Mouse (Mus musculus) embryo, embryonic 10.5 days (tissue): Measurements from ENCODE around the gene Stab1.

ENCODE experiments used
- DNase-seq: peaks from one replicate; pipeline ENCODE4 v3.0.0-alpha.2; 2015; ENCODE audit warnings: low spot score

The Stab1 gene

GRCm38 (mm10) chr14:31168425-31168824, at the start of gene Stab1:
Stab1 (minus strand) TSS chr14:31168641.
- no peak for DNase-seq

DNA sequence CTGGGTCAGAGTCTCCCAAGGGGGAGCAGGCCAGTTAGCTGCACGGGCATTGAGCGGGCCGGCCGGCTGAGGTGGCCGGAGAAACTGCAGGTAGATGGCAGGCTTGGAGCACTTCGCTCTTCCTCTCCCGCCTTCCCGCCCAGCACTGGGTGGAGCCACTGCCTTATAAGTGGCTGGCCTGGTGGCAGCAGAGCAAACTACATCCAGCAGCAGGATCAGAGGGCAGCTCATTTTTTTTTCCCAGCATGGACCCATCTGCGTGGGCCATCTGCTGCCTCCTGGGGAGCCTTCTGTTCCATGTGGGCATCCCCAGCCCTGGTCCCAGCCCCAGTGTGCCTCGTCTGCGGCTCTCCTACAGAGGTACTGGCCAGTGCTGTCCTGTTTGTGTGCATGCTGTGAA, 49.2 kb upstream of the Stab1 start, which contains the start of gene Sema3g:
TSS of gene Sema3g (plus strand) at position 195 of the 400 bp plus-strand sequence.
- peak; percentile 77 for DNase-seq

GRCm38 (mm10) chr14:31216846-31217245, 48.4 kb upstream of the Stab1 start, which contains the start of gene Nisch:
Nisch (minus strand) TSS chr14:31216946.
- no peak for DNase-seq

GRCm38 (mm10) chr14:31215157-31216002, 46.9 kb upstream of the Stab1 start:
- DNase-seq, result peak; percentile 83

GRCm38 (mm10) chr14:31214684-31215083, 46.2 kb upstream of the Stab1 start:
- DNase-seq, result no peak

- DNase-seq, result no peak
These were observed 45.4 kb upstream of the Stab1 start for GRCm38 (mm10) chr14:31213868-31214267.

DNA sequence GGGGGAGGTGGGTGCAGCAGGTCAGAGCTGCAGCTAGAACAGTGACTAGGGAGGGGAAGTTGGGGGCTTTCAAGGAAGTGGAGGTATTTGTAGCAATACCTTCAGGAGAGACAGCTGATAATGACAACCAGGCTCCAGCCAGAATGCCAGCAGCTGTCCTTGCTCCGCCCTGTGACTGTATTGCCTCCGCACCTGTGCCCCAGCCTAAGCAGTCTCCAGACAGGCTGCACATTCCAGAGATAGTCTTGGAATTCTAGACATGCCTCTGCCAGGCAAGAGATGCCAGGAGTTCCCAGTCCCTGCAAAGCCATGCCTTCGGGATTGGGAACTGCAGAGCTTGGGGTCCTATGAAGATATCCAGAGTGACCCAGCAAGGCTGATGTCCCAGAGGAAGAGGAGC, 44.1 kb upstream of the Stab1 start:
- DNase-seq, result no peak

DNA sequence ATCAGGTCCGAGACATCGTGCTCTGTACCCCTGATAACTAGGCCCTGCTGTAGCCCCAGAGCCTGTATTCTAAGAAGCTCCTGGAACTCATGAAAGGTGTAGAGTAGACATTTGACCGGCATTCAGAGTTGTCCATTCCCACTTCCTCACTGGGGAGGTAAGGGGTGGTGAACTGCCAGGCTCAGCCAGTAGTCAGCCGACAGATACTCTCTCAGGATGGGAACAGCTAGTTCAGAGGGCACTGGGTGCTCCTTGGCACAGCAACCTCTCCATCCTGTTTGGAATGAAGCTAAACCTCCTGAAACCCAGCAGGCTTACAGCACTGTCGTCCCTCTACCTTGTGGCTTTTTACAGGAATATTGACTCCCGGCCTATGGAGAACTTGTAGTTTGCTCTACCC, 43.4 kb upstream of the Stab1 start:
- DNase-seq, result no peak

GRCm38 (mm10) chr14:31209133-31209557, 40.7 kb upstream of the Stab1 start:
- no peak for DNase-seq

- DNase-seq, result no peak
These were observed 39.6 kb upstream of the Stab1 start, which contains the start of gene Tnnc1 for GRCm38 (mm10) chr14:31208084-31208483. Tnnc1 (plus strand) TSS chr14:31208312.

DNA sequence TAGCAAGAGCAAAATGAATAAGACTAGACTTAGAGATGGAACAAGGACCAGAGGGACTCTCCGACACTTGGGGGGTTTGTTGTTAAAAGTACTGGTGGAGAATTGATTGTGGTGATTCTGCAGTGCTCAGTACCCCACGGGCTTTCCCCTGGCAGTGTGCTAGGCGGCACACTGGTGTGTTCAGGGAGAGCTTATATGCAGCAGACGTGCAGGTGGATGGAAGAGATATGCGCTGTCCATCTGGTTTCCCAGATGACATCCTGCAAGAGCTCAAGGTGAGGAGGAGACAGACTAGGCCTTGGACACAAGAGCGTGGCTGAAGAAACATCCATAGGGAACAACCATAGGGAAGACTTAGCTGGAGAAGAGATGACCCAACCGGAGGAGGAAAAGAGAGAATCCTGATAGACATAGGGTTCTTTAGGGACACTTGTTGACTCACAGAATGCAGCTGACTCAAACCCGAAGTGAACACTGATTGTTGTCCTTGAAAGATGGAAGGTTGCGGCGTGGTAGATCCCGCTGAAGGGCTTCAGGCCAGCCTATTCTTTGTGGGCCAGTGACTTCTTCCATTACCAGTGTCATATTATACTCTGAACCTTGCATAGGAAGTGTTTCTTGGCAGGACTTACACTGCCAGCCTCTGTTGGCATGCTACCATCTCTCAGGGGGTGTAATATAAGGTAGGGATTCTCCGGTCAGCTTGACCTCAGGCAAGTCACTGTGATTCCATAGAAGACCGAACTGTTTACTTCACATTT, 38.8 kb upstream of the Stab1 start:
- no peak for DNase-seq

DNA sequence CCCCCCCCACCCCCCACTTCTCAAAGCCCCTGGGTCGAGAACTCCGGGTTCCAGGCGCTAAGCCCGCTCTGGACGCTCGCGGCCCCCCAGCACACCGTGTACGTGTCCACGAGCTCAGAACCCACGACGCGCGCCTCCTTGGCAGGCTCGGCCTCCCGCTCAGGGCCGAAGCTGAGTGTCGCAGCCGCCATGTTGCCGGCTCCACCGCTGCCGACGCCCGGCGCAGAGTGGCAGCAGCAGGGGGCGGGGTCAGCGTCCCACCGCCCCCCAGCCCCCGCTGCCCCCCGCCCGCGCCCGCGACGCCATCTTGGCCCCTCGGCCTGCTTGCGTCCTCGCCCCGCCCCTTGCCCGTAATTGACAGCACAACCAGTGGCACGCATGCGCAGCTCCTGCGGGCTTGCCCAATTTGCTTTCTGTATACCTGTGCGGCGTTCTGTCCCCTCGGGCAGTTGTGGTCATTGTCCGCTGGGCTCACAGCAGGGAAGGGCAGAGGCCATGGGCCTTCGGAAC, 38.1 kb upstream of the Stab1 start:
- peak; percentile 97 for DNase-seq

GRCm38 (mm10) chr14:31205562-31206467, 37.4 kb upstream of the Stab1 start:
- DNase-seq, result peak; percentile 71

- DNase-seq, result peak; percentile 53
These were observed 36.8 kb upstream of the Stab1 start for GRCm38 (mm10) chr14:31205244-31205561.

DNA sequence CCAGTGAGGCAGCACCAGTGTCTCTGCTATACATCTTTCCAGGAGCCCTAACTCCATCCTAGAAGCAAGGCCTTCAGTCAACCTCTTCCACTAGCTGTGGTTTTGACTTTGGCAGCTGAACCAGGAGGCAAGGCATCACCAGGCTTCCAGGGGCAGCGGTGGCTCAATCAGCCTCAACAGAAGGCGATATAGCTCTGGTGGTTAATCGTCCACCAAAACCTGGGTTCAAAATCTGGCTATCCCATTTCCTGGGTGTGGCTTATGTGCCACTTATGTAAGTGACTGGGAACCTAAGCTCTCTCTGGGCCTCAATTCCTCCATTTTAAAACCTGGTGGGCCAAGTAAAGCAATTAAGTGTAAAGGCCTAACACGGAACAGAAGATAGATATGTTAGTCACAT, 36.4 kb upstream of the Stab1 start:
- no peak for DNase-seq

DNA sequence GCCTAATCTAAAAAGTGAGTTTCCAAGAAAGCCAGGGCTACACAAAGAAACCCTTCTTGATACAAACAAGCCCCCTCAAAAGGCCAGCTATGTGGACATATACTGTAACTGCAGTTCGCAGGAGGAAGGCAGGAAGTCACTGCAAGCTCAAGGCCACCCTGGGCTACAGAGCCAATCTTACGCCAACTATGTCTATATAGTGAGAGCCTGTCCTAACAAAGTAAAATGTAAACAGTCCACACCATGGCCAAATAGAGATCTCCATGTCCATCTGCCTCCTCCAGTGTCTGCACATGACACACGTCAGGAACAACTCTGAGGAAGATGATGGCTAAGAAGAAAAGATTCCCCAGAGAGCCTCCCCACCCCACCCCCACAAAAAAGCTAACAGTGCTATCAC, 31.6 kb upstream of the Stab1 start:
- DNase-seq, result no peak

DNA sequence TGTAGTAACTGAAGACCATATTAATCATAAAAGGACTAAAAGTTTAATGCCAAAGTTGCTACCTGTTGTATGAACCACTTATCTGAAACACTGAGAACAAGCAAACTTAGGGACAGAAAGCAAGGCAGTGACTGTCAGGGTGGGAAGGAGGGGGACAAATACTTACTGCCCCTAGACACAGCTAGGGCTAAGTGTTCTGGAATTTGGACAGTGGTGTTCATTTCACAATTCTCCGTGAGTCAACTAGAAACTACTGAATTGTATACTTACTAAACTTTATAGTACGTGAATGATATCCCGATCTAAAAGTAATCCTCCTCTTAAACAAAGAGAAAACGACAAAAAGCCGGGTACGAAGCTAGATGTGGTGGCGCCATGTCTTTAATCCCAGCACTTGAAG, 31.2 kb upstream of the Stab1 start:
- no peak for DNase-seq

- no peak for DNase-seq
These were observed 29.4 kb upstream of the Stab1 start for GRCm38 (mm10) chr14:31197547-31198516.

DNA sequence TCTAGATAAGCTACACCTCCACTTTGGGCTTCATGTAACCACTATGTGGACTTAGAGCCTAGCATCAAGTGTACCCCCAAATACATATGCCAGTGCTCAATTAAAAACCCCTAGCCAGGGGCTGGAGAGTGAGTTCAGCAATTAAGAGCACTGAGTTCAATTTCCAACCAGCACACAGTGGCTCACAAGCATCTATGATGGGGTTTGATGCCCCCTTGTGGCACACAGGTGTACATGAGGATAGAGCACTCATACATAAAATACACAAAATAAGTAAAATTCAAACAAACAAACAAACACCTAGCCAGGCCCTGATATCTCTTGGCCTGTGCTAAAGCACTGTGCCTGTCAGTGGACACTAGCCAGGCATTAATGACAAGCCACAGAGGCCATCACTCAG, 27.5 kb upstream of the Stab1 start:
- peak; percentile 34 for DNase-seq

- DNase-seq, result no peak
These were observed 27.1 kb upstream of the Stab1 start for GRCm38 (mm10) chr14:31195521-31195920.
